Mouse (Mus musculus) right cerebral cortex, postnatal 10 days (tissue): ENCODE measurements around the gene Gja5.

Experiments used
- DNase-seq, 2 experiments: peaks; one replicate each; pipeline ENCODE4 v3.0.0; 2021; ENCODE audit warnings: low spot score in 2 of 2

Gene Gja5

DNA sequence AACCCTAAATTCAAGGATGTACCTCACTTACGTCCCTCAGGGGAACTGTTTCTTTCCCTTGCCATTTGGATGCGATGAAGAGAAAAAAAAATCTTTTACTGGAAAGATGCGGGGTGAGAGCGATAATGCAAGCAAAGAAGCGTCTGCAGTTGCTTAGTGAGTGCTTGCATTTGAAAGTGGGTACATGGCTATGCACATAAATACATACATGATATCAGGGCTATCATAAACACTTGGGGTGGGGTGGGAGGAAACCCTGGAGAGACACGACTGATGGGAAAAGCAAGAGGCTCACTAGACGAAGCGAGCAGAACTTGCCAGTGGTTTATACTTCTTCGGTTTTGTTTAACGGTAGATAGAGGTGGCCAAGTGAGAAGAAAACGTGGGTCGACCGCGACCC is at the start of gene Gja5:
TSS of gene Gja5 (plus strand) at position 301 of the 400 bp plus-strand sequence.
- no peak for DNase-seq

GRCm38 (mm10) chr3:96855833-96856232 is 48.7 kb upstream of the Gja5 start:
- no peak for DNase-seq

GRCm38 (mm10) chr3:96860498-96860897 is 44.0 kb upstream of the Gja5 start:
- DNase-seq: no peak

GRCm38 (mm10) chr3:96867863-96868262 is 36.6 kb upstream of the Gja5 start:
- DNase-seq: no peak

- DNase-seq: no peak
Observed at GRCm38 (mm10) chr3:96868566-96868965, 35.9 kb upstream of the Gja5 start.

- no peak for DNase-seq
Observed at GRCm38 (mm10) chr3:96869091-96869490, 35.4 kb upstream of the Gja5 start.

DNA sequence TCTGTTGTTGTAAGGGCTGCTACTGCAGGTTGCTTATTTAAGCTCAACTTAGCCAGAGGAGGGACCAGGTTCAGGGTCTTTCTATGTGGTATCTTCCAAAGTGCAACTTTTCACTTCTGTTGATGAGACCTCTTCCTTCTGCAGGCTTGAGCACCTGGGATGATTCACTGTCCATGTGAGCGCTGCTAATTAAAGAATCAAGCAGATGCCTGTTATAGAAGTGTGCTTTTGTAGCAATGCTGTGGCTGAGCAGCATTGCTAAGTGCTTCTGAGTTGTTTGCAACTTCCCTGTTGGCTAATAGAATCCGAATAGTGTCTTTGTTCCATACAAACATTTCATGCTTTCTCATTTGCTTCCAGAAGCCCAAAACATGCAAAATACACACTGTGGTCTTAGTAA is 34.2 kb upstream of the Gja5 start:
- DNase-seq: no peak

GRCm38 (mm10) chr3:96871070-96871469 is 33.4 kb upstream of the Gja5 start:
- no peak for DNase-seq

DNA sequence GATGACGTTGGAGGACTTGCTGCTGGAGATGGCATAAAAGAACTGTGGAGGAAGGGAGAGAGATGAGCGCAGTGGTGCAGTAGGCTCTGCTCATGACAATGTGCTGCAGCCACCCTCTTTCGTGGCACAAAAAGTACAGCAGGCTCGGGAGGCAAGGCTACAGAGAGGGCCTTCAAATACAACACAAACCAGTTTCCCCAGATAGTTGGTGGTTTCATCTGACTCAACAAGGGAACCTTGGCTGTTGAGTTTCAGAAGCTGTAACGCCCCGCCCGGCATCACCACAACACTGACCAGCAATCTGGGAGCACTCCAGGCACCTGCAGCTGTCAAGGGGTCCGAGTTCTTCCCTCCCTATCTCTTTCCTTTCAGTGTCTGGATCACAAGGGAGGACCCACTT is 32.0 kb upstream of the Gja5 start:
- DNase-seq: no peak

GRCm38 (mm10) chr3:96874808-96875571 is 29.5 kb upstream of the Gja5 start:
- DNase-seq: no peak

DNA sequence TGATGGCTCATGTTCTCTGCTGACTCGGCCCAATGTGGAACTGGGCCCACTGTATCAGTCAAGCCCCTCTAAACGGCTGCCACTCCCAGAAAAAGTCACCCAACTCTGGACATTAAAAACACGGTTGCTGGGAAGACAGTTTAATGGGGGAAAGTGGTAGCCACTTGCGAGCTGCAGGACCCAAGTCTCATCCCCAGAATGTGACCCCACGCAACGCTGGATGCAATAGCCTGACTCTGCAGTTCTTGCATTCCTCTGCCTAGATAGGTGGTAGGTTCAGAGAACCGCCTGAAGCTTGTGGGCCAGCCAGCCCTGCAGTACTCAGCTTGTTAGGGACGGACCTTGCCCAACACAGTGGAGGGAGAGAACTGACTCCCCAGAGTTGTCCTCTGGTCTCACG is 25.0 kb upstream of the Gja5 start:
- no peak for DNase-seq

GRCm38 (mm10) chr3:96880385-96880784 is 24.1 kb upstream of the Gja5 start:
- no peak for DNase-seq

DNA sequence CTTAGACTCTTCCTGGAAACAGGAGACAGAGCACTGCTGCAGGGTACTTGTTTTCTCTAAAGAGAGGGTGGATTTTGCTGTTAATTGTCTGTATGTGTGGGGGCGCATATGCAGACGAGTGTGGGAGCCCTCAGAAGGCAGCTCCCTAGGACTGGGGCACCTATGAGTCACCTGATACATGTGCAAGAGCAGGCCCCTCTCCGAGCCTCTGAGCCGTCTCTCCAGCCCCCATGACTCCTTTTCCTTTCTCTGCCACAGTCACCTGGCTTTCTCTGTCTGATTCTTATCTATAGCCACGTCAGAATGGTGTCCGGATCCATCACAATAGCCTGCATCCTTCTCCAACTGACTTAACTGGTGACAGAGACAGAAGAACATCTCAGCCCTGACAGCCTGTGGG is 22.9 kb upstream of the Gja5 start:
- no peak for DNase-seq

GRCm38 (mm10) chr3:96882061-96882849 is 22.2 kb upstream of the Gja5 start:
- DNase-seq: no peak

GRCm38 (mm10) chr3:96883690-96884089 is 20.8 kb upstream of the Gja5 start:
- DNase-seq: no peak

DNA sequence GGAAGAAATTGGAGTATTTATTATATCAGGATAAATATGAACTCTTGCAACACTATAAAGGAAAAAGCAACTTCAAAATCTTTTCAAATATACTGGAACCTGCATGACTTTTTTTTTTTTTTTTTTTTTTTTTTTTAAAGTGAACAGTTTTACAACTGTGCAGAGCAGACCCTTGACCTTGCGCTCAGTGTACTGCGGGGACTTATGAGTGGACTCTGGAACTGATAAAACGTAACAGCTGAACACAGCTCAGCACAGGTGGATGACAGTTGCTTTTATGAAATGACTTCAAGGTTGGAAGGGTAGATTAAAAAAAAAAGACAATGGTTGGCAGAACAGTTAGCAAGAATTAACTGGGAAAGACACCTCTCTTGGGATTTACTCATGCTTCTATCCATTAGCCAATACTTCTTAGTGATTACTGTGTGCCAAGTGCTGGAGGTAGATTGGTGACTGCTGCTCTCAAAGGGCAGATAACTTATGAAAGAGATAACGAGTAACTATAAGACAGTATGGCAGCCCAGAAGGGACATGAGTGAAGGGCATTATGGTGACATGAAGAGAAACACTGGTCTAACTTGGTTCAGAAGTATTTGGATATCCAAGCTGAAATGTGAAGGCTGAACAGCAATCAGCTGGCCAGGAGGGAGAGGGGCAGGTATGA is 2.0 kb upstream of the Gja5 start:
- no peak for DNase-seq

GRCm38 (mm10) chr3:96904851-96905541 is 503 bp downstream of the Gja5 start, which contains the start of gene Gpr89:
Gpr89 (minus strand) TSS chr3:96905346.
- DNase-seq: peak; percentile 96 to 97

DNA sequence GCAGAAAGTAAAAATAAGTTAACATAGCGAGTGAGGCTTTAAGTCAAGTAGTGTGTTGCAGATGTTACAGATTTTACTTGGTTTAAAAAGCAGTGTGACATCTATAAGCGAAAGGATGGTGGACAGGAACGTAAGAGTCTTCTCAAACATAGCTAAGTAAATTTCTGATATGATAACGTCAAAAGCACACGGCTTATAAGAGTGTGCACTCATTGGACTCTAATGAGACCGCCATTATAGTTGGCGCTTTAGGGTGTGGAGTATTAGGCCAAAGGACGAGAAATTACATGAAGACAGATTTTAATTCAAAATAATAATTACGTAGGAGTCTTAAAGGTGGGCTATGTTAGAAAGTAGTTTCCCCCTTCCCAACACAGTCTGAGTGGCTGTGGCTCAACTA is 1.1 kb downstream of the Gja5 start:
- no peak for DNase-seq

- DNase-seq: no peak
Observed at GRCm38 (mm10) chr3:96920991-96921390, 16.5 kb downstream of the Gja5 start.

- DNase-seq: no peak
Observed at GRCm38 (mm10) chr3:96924631-96925030, 20.1 kb downstream of the Gja5 start.

DNA sequence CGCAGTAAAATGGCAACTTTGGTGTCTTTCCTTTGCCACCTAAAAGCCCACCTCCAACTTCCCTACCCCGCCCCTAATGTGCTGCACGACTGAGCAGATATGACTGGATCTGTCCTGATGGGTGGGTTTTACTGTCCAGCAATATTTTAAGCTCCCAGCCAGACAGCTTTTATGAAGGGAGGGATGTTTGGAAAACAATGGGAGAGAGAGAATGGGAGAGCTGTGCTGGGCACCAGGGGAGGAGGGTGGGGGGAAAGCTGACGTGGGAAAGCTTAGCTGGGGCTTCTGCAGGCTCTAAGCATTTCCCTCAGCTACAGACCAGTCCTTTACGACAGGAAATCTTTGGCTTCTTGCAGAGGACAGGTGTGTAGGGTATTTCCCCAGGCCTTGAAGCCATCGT is 21.4 kb downstream of the Gja5 start, which contains the start of gene Gja8:
TSS of gene Gja8 (minus strand) at position 101 of the 400 bp plus-strand sequence.
- DNase-seq: no peak

DNA sequence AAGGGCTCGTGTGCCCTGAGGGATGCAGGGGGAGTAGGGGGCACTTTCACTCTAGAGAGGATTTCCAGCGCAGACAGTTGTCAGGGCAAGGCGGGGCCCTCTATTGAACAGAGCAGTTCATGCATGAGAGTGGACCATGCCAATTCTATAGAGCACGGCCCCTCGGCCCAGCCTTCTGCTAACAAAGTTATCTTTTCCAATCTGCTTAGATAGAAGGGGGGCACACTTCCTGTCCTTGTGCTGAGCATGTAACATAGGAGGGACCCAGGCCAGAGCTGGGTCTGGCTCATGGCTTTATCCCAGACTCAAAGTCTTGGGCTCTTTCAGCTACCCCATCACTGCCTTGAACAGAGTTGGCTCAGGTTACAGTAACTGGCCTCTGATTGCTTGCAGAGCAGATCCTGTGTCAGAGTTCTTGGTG is 26.8 kb downstream of the Gja5 start:
- DNase-seq: no peak
